Mouse (Mus musculus) c-Kit-positive CD71-positive TER-119-positive erythroid progenitor cells, embryonic 14.5 days (primary cell): Measurements from ENCODE around the gene Romo1.
A peak's percentile ranks its signal among the peaks of the same experiment; 100 is the strongest.
"Not testable (repeated sequence)": the region's sequence is repeated elsewhere in the genome, so short reads cannot be mapped to it uniquely, and the experiment has no call there.

Source experiments
- DNase-seq: peaks from one replicate; pipeline ENCODE4 v3.0.0-alpha.2; 2013; ENCODE audit warnings: low spot score

Gene Romo1

GRCm38 (mm10) chr2:156179796-156180093 is 35.9 kb downstream of the Romo1 start:
- no peak for DNase-seq

GRCm38 (mm10) chr2:156180094-156180821 is 36.4 kb downstream of the Romo1 start, which contains the start of gene Rbm39:
Rbm39 (minus strand) TSS chr2:156180238.
- peak; percentile 100 for DNase-seq

DNA sequence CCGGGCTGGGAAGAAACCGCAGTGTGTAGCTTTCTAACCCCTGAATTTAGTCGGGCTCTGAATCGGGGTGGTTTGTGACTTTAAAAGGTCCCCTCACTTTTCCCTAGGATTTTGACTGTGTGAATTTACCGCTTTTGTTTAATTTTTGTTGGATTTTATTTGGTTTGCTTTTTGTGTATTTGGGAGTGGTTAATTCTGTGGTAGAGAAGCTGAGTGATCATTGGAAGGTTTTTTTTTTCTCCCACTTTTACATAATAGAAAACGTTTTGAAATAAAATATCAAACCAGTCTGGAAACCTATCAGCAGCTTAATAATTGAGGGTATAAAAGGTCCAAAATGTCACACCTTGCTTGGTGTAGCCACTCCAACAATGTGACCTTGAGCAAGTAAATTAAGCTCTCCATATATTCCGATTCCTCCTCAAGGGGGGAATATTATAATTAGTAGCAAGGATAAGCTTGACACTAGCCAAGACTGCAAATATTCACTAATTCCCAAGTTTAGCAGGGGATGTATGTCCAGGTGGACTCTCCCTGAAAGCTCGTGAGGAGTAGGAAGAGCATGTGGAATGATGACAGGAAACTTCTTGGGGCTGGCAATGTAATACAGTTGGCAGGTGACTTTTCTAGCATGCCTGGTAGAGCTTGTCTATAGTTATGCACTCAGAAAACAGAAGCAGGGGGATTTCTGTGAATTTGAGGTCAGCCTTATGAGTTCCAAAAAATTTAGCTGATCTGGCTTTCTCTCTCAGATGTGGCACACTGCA is 37.2 kb downstream of the Romo1 start:
- DNase-seq: peak; percentile 26

- DNase-seq: no peak
These were observed 37.8 kb downstream of the Romo1 start for GRCm38 (mm10) chr2:156181592-156181991.

DNA sequence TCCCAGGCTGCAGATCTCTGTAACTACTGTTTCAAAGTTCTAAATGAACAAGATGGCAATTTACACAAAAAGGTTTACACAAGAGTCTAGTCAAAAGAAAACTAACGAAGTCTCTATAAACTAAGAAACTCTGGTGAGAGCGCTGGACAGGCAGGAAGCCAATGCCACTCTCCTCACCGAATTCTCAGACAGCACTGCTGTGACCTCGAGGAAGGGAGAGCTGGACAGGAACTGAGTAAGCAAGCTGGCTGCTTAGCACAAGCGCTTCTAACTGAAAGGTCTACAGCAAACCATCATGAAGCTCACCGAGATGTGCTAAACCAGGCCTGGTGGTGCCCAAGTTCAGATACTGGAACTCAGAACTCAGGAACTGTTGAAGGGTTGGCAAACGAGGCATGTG is 45.4 kb downstream of the Romo1 start:
- not testable (repeated sequence) for DNase-seq

GRCm38 (mm10) chr2:156190004-156190896 is 46.4 kb downstream of the Romo1 start:
- DNase-seq: no peak

DNA sequence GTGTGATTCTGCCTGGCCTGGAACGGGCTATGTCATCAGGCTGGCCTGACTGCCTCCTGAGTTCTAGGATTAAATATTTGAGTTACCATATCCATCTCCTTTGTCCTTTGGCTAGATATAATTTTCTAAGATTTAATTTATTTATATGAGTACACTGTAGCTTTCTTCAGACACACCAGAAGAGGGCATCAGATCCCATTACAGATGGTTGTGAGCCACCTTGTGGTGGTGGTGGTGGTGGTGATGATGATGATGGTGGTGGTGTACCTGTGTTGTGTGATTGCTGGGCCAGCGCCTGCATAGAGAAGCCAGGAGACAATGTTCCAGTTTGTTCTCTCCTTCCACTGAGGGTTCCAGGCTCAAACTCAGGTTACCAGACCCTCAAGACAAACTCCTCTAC is 47.7 kb downstream of the Romo1 start:
- DNase-seq: no peak

DNA sequence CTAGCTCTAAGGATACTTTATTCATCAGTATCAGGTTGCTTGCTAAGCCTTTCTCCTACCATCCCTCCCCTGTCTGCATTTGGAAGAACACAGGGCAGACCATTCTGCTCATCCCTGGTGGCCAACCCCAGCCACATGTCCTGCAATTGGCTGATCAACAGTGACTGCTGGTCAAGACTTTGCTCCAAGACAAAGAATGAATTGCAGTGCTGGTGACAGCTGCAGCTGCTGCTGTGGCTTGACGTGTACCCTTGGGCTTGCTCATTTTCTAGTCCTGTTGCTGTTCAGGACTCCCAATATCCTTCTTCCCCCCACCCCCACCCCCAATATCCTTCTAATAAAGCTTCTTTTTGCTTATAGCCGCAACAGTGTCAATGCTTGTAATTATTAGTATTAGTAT is 48.2 kb downstream of the Romo1 start:
- DNase-seq: no peak

GRCm38 (mm10) chr2:156193066-156193862 is 49.4 kb downstream of the Romo1 start:
- no peak for DNase-seq

GRCm38 (mm10) chr2:156194571-156194970 is 50.7 kb downstream of the Romo1 start:
- DNase-seq: no peak
